Mouse (Mus musculus): ENCODE measurements around the gene Scfd2. TPM values are rescaled to one million over a fixed set of nuclear protein-coding genes. Genes with fewer than 3 reads are reported as not detected.

Scfd2 gene
- polyA plus RNA-seq, 1 experiment from 2014 or later: 17.1 TPM

DNA sequence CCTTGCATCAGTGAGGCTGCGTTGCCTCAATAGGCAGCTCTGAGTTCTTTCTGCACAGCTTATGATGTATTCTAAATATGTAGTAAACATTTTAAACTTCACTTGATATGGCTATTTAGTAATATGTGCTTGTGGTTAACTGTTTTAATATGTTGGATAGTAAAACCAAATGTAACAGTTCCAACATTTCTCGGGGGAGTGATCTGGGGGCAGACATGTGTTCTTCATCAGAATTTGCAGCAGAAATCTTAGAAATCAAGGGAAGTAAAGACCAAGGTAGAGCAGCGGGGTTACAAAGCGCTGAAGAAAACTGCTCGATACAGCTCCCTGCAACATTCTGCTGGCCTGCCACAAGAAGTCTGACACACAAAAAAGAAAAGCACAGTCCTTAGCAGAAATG is 140.2 kb downstream of the Scfd2 start:
- Histone ChIP-seq H3K9ac (0 out of 2 replicates have a peak overlapping the region, but pooled peaks have one; percentile 26), H3K4me2 (replicated peaks) (0 out of 2 replicates have a peak overlapping the region, but pooled peaks have one; percentile 14), H3K36me3 (no peaks in the 10 kb centered on the region), H3K9me3 (no peaks in the 10 kb centered on the region), H3K4me1 (peaks cover 77% of the 10 kb centered on the region), H3K4me3 (no peak overlapping the region), H3K27ac (peak overlapping the region; percentile 83), H3K27me3 (no peaks in the 10 kb centered on the region)
- ATAC-seq (ENCODE audit: low FRiP score, low read depth): peak; percentile 14; the same call in 1 of the 2 replicates
- 30% methylated on average over 5 of the region's 5 CpGs for WGBS

DNA sequence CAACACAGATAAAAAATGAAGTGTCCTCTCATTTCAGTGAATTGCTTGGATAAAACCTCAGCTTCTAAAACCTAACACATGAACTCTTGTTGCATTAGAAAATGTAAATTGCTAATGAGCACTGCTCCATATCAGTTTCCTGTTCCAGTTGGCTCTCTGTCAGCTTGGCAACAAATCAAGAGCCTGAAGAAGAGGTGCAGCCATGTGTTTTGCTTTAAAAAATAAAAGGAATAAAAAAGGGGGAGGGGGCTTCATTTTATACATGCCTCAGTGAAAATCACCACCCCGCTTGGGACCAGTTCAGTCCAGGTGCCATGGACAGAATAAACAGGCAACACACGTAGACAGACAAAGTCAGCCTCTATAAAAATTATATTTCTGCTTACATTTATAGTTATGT is 142.7 kb downstream of the Scfd2 start:
- H3K27ac ChIP-seq: peak overlapping the region; percentile 89
- no peak overlapping the region for H3K9ac ChIP-seq
- peak; percentile 26 for ATAC-seq (ENCODE audit: low FRiP score, low read depth)
- peaks cover 71% of the 10 kb centered on the region for H3K4me1 ChIP-seq
- no peak overlapping the region for H3K4me3 ChIP-seq
- no peaks in the 10 kb centered on the region for H3K9me3 ChIP-seq
- 15% methylated on average over 2 of the region's 2 CpGs for WGBS
- no peaks in the 10 kb centered on the region for H3K36me3 ChIP-seq
- H3K4me2 ChIP-seq (replicated peaks): peak overlapping the region; percentile 43; the same call in 1 of the 2 replicates
- no peaks in the 10 kb centered on the region for H3K27me3 ChIP-seq

DNA sequence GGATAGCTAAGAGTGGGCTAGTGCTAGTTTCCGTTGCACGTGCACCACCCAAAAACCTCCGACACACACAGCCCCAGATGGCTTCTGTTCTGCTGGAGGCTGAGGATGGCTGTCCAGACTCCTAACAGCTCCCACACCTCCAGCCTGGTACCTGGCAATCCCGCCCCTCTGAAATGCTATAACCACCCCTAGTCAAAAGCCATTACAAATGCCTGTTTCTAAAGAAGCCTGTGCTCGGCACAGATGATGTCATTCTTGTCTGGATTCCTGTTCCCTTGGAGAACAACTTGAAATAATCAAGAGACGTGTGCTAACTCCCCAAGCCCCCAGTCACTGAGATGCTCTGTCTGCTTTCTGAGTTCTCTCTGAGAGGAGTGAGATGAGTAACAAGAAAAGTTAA is 143.5 kb downstream of the Scfd2 start:
- Histone ChIP-seq H3K27me3 (no peaks in the 10 kb centered on the region), H3K9ac (no peak overlapping the region), H3K4me1 (peaks cover 68% of the 10 kb centered on the region), H3K36me3 (no peaks in the 10 kb centered on the region), H3K9me3 (no peaks in the 10 kb centered on the region), H3K4me3 (no peak overlapping the region), H3K4me2 (replicated peaks) (peak overlapping the region; percentile 43), H3K27ac (peak overlapping the region; percentile 89)
- WGBS: 20% methylated on average over 6 of the region's 6 CpGs
- ATAC-seq (ENCODE audit: low FRiP score, low read depth): peak; percentile 66; the same call in 1 of the 2 replicates

DNA sequence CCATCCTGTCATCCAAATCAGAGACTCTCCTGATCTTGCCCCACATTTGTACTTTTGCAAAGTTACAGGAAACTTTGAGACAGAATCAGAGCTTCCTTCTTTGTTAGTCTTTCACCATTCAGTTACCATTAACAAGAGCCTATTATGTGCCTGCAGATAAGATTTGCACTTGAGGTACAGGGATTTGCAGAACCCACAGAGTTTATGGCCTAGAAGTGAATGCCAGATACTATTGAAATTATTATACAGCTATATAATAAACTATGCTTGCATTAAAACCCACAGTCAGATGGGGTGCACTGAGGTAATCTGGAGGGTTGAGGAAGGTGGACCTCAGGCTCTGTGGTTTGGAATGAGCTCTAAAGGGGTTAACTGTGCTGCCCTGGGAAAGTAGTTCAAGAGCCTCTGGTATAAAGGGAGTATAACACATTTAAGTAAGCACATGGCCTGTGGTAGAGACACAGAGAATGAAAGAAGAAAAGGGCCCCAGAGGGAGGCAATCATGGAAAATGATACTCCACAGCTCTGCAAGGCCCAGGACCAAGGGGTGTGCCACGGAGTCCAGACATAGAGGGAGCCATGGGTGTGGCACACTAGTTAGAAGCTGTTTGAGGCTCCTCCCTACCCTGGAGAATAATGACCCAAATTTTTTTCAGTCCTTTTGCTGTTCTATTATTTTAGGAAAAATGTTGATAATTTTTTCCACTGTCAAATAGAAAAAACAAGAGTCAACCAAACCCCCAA is 144.2 kb downstream of the Scfd2 start:
- Histone ChIP-seq H3K36me3 (no peaks in the 10 kb centered on the region), H3K4me2 (replicated peaks) (peak overlapping the region; percentile 43; the same call in 1 of the 2 replicates), H3K9me3 (no peaks in the 10 kb centered on the region), H3K4me1 (peaks cover 63% of the 10 kb centered on the region), H3K4me3 (no peak overlapping the region), H3K27ac (peak overlapping the region; percentile 89), H3K9ac (no peak overlapping the region), H3K27me3 (no peaks in the 10 kb centered on the region)
- peak; percentile 52 for ATAC-seq (ENCODE audit: low FRiP score, low read depth)
- WGBS: 26% methylated on average over 1 of the region's 1 CpGs

DNA sequence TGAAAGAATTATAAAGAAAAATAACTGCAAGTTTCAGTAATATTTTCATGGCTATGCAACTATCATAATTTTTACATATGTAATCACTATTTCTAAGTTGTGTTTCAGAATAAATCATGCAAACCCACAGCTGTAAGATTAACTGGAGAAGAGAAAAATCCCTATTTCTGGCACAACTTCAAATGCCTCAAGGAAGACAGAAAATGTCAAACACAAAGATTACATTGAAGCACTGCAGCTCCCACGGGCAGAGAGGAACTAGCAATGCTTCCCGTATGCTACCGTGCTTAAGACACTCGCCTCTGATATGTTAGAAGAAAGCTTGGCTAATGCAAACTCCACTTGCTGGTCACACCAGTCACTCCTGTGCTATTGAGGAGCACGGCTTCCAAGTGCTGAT is 151.5 kb downstream of the Scfd2 start:
- H3K4me1 ChIP-seq: peaks cover 13% of the 10 kb centered on the region; the same call in 1 of the 2 replicates
- H3K27me3 ChIP-seq: no peaks in the 10 kb centered on the region
- H3K36me3 ChIP-seq: no peaks in the 10 kb centered on the region
- no peak overlapping the region for H3K4me3 ChIP-seq
- 61% methylated on average over 5 of the region's 5 CpGs for WGBS
- ATAC-seq (ENCODE audit: low FRiP score, low read depth): no peak
- no peak overlapping the region for H3K27ac ChIP-seq
- H3K9me3 ChIP-seq: no peaks in the 10 kb centered on the region
- no peak overlapping the region for H3K9ac ChIP-seq
- no peak overlapping the region for H3K4me2 ChIP-seq (replicated peaks)

DNA sequence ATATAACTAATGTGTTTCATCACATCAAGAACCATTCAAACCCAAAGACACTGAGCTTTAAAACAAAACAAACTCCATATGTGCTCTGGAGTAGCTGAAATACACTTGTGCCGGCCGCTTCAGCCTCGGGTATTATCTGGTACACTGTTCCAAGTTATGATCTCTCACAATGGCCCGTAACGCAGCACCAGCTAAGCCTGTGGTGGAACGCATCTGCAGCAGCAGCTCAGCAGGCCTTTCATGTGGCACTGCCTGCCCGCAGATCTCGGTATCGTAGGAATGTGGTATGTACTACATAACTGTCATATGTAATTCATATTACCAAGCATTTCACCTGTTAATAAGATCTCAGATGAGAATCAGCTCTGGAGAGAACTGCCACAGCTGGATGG is 164.9 kb downstream of the Scfd2 start:
- H3K4me3 ChIP-seq: no peak overlapping the region
- H3K4me2 ChIP-seq (replicated peaks): no peak overlapping the region
- no peak overlapping the region for H3K9ac ChIP-seq
- no peaks in the 10 kb centered on the region for H3K9me3 ChIP-seq
- no peaks in the 10 kb centered on the region for H3K36me3 ChIP-seq
- no peak for ATAC-seq (ENCODE audit: low FRiP score, low read depth)
- H3K27me3 ChIP-seq: no peaks in the 10 kb centered on the region
- no peak overlapping the region; the same call in 1 of the 2 replicates for H3K27ac ChIP-seq
- 43% methylated on average over 9 of the region's 9 CpGs for WGBS
- peaks cover 28% of the 10 kb centered on the region for H3K4me1 ChIP-seq

DNA sequence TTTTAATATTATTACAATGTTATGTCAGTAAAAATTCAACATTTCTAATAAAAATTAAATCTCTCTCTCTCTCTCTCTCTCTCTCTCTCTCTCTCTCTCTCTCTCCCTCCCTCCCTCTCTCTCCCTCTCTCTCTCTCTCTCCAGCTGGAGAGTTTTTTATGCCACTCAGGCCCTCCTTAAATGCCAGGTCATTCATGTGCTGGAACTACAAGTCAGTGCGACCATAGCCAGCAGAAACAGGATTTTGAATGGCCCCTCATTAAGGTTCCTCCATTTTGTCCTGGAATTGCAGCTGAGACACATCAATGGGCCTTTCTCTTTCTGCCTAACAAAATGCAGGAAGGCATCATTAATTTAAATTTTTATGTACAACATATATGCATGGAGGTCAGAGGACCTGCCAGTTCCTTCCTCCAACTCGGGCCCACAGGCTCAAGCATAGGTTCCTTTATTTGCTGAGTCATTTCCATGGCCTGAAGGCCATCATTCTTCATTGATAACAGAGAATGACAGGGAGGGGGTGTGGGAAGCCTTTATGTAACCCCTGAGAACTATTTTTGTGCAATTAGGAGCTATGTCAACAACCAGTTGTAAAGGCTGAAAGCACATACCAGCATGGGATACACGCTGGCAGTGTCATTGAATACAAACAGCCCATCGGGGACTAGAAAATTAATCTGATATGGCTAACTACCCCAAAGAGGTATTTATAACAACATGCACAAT is 165.4 kb downstream of the Scfd2 start:
- Histone ChIP-seq H3K4me3 (no peak overlapping the region), H3K4me2 (replicated peaks) (no peak overlapping the region), H3K27me3 (no peaks in the 10 kb centered on the region), H3K27ac (no peak overlapping the region; the same call in 1 of the 2 replicates), H3K4me1 (peaks cover 28% of the 10 kb centered on the region), H3K9me3 (no peaks in the 10 kb centered on the region), H3K9ac (no peak overlapping the region), H3K36me3 (no peaks in the 10 kb centered on the region)
- 44% methylated on average over 4 of the region's 4 CpGs for WGBS
- ATAC-seq (ENCODE audit: low FRiP score, low read depth): no peak

DNA sequence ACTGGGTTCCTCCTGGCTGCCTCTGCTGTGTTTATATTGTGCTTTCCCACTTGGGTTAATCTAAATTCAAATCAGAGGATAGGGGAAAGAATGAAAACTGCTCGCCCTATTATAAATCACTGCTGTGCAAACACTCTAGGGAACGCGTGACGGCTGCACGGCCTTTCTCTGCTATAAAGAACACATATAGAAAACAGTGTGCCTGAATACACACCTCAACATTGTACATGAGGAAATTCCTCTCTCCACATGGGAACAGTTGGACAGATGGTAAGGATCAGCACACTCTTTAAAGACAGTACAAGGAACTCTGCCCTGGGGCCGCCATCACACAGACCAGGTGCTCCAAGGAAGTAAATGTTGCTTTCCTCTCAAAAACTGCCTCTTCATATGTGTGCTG is 166.2 kb downstream of the Scfd2 start:
- H3K4me2 ChIP-seq (replicated peaks): no peak overlapping the region
- no peaks in the 10 kb centered on the region for H3K9me3 ChIP-seq
- no peak overlapping the region for H3K9ac ChIP-seq
- H3K4me3 ChIP-seq: no peak overlapping the region
- no peak overlapping the region for H3K27ac ChIP-seq
- H3K27me3 ChIP-seq: no peaks in the 10 kb centered on the region
- H3K36me3 ChIP-seq: no peaks in the 10 kb centered on the region
- 38% methylated on average over 6 of the region's 6 CpGs for WGBS
- peaks cover 28% of the 10 kb centered on the region for H3K4me1 ChIP-seq
- no peak for ATAC-seq (ENCODE audit: low FRiP score, low read depth)

DNA sequence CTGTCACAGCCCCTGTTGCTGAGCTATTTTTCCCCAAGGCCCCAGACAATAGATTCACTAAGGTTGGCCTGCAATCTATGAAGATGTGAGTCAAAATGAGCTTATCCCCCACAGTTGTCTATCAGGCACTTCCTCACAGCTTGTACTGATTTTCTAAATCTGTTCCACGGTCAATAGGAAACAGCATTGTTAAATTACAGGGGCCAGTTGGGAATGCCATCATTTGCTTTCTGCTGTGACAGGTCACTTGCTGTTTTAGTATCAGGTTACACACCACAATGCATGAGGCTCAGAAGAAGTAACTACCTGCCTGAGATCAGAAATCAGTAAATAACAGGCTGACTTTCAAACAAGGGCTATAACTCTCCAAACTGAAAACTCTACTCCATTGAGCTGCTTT is 168.3 kb downstream of the Scfd2 start:
- WGBS: 0% methylated on average over 1 of the region's 1 CpGs
- Histone ChIP-seq H3K9ac (no peak overlapping the region), H3K9me3 (no peaks in the 10 kb centered on the region), H3K4me1 (peaks cover 28% of the 10 kb centered on the region), H3K27ac (no peak overlapping the region), H3K4me3 (no peak overlapping the region), H3K36me3 (no peaks in the 10 kb centered on the region), H3K4me2 (replicated peaks) (no peak overlapping the region), H3K27me3 (no peaks in the 10 kb centered on the region)
- no peak for ATAC-seq (ENCODE audit: low FRiP score, low read depth)

DNA sequence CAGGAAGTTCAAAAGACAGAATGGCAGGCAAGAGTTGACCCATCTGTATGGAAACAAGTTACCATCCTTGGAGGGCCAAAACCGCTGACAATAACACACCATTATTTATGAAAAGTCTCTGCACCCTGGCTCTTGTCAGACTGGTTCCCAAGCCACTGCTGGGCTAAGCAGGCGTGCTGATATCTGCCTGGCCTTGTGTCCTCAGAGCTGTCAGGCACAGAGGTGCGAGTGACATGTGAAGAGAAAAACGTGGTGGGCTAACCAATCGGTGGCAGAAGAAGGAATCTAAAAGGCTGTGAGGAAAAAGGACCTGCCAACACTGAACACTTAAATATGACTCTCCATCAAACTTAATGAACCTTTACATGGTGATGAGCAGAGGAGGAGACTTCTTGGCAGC is 170.0 kb downstream of the Scfd2 start:
- no peak overlapping the region for H3K9ac ChIP-seq
- H3K27me3 ChIP-seq: no peaks in the 10 kb centered on the region
- H3K4me3 ChIP-seq: no peak overlapping the region
- no peak overlapping the region for H3K4me2 ChIP-seq (replicated peaks)
- WGBS: 43% methylated on average over 5 of the region's 5 CpGs
- H3K27ac ChIP-seq: no peak overlapping the region
- H3K4me1 ChIP-seq: peaks cover 22% of the 10 kb centered on the region
- H3K36me3 ChIP-seq: no peaks in the 10 kb centered on the region
- no peaks in the 10 kb centered on the region for H3K9me3 ChIP-seq
- ATAC-seq (ENCODE audit: low FRiP score, low read depth): no peak

DNA sequence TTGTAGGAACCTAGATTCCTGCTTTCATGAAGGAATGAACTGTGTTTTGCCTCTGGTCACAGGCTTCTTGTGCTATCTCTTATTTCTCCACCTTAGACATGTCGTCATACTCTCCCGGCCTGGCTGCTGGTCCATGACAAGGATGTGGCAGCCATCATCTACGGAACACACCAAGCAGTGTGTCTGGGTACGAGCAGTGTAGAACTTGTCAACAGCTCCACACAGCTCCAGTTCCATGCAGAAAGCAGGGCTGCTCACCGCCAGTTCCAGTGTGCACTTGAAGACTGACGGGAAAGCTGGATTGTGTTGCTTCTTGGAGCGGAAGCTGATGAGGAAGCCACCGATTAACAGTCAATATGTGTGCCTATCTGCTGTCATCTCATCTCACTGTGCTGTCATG is 173.5 kb downstream of the Scfd2 start:
- 92% methylated on average over 8 of the region's 8 CpGs for WGBS
- Histone ChIP-seq H3K4me2 (replicated peaks) (no peak overlapping the region), H3K4me3 (no peak overlapping the region), H3K27me3 (no peaks in the 10 kb centered on the region), H3K9ac (no peak overlapping the region), H3K27ac (no peak overlapping the region), H3K36me3 (no peaks in the 10 kb centered on the region), H3K4me1 (peaks cover 6% of the 10 kb centered on the region; the same call in 1 of the 2 replicates), H3K9me3 (no peaks in the 10 kb centered on the region)
- ATAC-seq (ENCODE audit: low FRiP score, low read depth): no peak

DNA sequence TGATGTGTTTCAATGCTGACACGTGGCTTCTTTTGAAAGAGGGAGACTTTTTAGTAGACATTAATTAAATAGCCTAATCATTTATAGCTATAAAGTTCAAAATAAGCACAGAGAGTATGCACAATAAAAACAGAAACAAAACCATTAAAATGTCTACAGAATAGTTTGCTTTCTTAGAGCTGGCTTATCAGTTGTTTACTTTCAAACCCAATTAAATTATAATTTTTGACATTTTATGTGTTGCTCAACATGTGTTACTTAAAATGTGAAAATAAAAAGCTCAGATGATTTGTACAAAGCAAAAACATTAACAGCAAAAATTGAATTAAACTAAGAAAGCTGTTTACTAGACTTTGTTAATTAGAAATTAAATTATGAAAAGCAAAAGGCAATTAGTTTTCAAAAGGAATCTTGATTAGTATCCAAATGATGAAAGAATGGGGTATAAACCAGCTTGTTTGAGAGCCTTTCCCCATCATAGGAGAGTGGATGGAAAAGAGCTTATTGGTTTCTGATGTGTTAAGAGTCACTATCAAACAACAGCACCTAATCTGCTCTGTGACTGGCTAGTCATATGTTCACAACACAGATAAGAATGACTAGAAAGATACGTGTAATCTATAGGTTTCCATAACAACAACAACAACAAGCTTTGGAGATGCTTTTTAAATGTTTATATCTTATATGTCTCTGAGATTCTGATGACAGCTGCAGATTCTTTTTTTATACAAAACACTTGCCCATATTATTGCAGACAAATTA is 176.0 kb downstream of the Scfd2 start:
- H3K27me3 ChIP-seq: no peaks in the 10 kb centered on the region
- H3K4me3 ChIP-seq: no peak overlapping the region
- 68% methylated on average over 2 of the region's 2 CpGs for WGBS
- no peaks in the 10 kb centered on the region for H3K9me3 ChIP-seq
- no peak overlapping the region for H3K4me2 ChIP-seq (replicated peaks)
- ATAC-seq (ENCODE audit: low FRiP score, low read depth): no peak
- H3K4me1 ChIP-seq: peaks cover 10% of the 10 kb centered on the region; the same call in 1 of the 2 replicates
- H3K36me3 ChIP-seq: no peaks in the 10 kb centered on the region
- H3K27ac ChIP-seq: no peak overlapping the region
- no peak overlapping the region for H3K9ac ChIP-seq

All from limb, embryonic 13.5 days (tissue).